Mouse (Mus musculus) adrenal gland, adult 8-10 months (tissue): ENCODE data around the gene Klra4. TPM values are rescaled to one million over a fixed set of nuclear protein-coding genes. Genes with fewer than 3 reads are reported as not detected.
"Not testable (repeated sequence)": the region's sequence is repeated elsewhere in the genome, so short reads cannot be mapped to it uniquely, and the experiment has no call there.

Source experiments
- DNase-seq: peaks from one replicate; pipeline ENCODE4 v3.0.0; 2022
- total RNA-seq, 4 experiments: library from RNA; stranded (reverse); gene quantifications; 2 replicates each; pipeline ENCODE4 v1.2.4; 2022

Klra4 gene
- under 1 TPM in 1 of 4 experiments, not detected in 3; 0.46 TPM for total RNA-seq

GRCm38 (mm10) chr6:130067171-130067570, at the start of gene Klra4:
Klra4 (minus strand) TSS chr6:130067271.
- not testable (repeated sequence) for DNase-seq

GRCm38 (mm10) chr6:130110485-130110884, 43.4 kb upstream of the Klra4 start:
- DNase-seq: no peak

GRCm38 (mm10) chr6:130102743-130103142, 35.7 kb upstream of the Klra4 start:
- DNase-seq: not testable (repeated sequence)

- no peak for DNase-seq
Observed at GRCm38 (mm10) chr6:130092336-130092948, 25.4 kb upstream of the Klra4 start.

- DNase-seq: no peak
Observed at GRCm38 (mm10) chr6:130065196-130065595, 1.9 kb downstream of the Klra4 start.

GRCm38 (mm10) chr6:130035146-130035545, 31.9 kb downstream of the Klra4 start:
- peak; percentile 1 for DNase-seq

GRCm38 (mm10) chr6:130031493-130032089, 35.5 kb downstream of the Klra4 start:
- DNase-seq: not testable (repeated sequence)

- no peak for DNase-seq
Observed at GRCm38 (mm10) chr6:130026854-130027253, 40.2 kb downstream of the Klra4 start, which contains the start of gene Klra6. Klra6 (minus strand) TSS chr6:130026954.

Other genes with a start within 250 kb of the Klra4 start
- gene Gm17631, start 204.6 kb downstream of the Klra4 start, total RNA-seq: not detected
- gene Klra17, start 190.6 kb downstream of the Klra4 start, total RNA-seq: under 1 TPM in 1 of 4 experiments, not detected in 3; 0.24 TPM
- gene Klra5, start 149.6 kb downstream of the Klra4 start, total RNA-seq: not detected
- gene Klra6, start 40.3 kb downstream of the Klra4 start, total RNA-seq: under 1 TPM in 1 of 4 experiments, not detected in 3; 0.27 TPM
- gene Klra8, start 62.6 kb upstream of the Klra4 start, total RNA-seq: under 1 TPM in 3 of 4 experiments, not detected in 1; 0.29 to 0.49 (median 0.32) TPM
- under 1 TPM; 0.21 to 0.54 (median 0.30) TPM for gene Klra9, start 125.8 kb upstream of the Klra4 start, total RNA-seq
- under 1 TPM in 1 of 4 experiments, not detected in 3; 0.32 TPM for gene Klra7, start 166.1 kb upstream of the Klra4 start, total RNA-seq
- gene Klra10, start 214.7 kb upstream of the Klra4 start, total RNA-seq: under 1 TPM in 2 of 4 experiments, not detected in 2; 0.41 to 0.48 TPM